Mouse (Mus musculus) kidney, embryonic 14.5 days (tissue): ENCODE results near the gene Tmem138. TPM values are rescaled to one million over a fixed set of nuclear protein-coding genes. Genes with fewer than 3 reads are reported as not detected.

Experiments used
- ATAC-seq: fragments of 200-750 bp; cut with Nextera tagmentation; 2 replicates; pipeline ENCODE4 v1.8.0; 2017; ENCODE audit warnings: moderate number of reproducible peaks, mild to moderate bottlenecking, moderate TSS enrichment, moderate library complexity; ENCODE audit not compliant: low FRiP score, low TSS enrichment
- H3K27ac ChIP-seq: fragments of 300-500 bp; sonication (generic); 2 replicates; pipeline ENCODE4 v1.5.1; 2014; ENCODE audit warnings: low read depth, mild to moderate bottlenecking, low read length, moderate library complexity, mixed read lengths
- H3K27me3 ChIP-seq: fragments of 300-500 bp; sonication (generic); 2 replicates; pipeline ENCODE4 v1.6.1; 2014; ENCODE audit warnings: mild to moderate bottlenecking, low read length; ENCODE audit not compliant: control insufficient read depth, insufficient read depth
- H3K36me3 ChIP-seq: fragments of 300-500 bp; sonication (generic); 2 replicates; pipeline ENCODE4 v1.6.1; 2014; ENCODE audit warnings: low read length, mixed read lengths; ENCODE audit not compliant: control insufficient read depth, insufficient read depth
- H3K4me1 ChIP-seq: fragments of 300-500 bp; sonication (generic); 2 replicates; pipeline ENCODE4 v1.6.1; 2014; ENCODE audit warnings: low read length, mixed read lengths; ENCODE audit not compliant: control insufficient read depth, insufficient read depth
- H3K4me2 ChIP-seq: fragments of 300-500 bp; sonication (generic); replicated peaks from 2 replicates; pipeline ENCODE4 v1.6.1; 2014; ENCODE audit warnings: low read depth, mild to moderate bottlenecking, low read length
- H3K4me3 ChIP-seq: fragments of 300-500 bp; sonication (generic); 2 replicates; pipeline ENCODE4 v1.5.1; 2014; ENCODE audit warnings: mild to moderate bottlenecking, low read length
- H3K9ac ChIP-seq: fragments of 300-500 bp; sonication (generic); 2 replicates; pipeline ENCODE4 v1.6.1; 2014; ENCODE audit warnings: low read depth, mild to moderate bottlenecking, low read length, moderate library complexity
- H3K9me3 ChIP-seq: fragments of 300-500 bp; sonication (generic); 2 replicates; pipeline ENCODE4 v1.6.1; 2016; ENCODE audit warnings: low read length; ENCODE audit not compliant: control insufficient read depth
- WGBS: fragments of 180-500 bp; shearing (Covaris S2); extraction: QIAGEN DNeasy Blood & Tissue Kit; methylation state at CpG from one replicate; pipeline ENCODE4 v1.1.7; 2014; 5-methylcytosine and 5-hydroxymethylcytosine counted together
- polyA plus RNA-seq: library from polyadenylated mRNA; unstranded; fragments of >200 nt; fragmentation: Nextera tagmentation; extraction: Ambion mirVana; gene quantifications from 2 replicates; pipeline ENCODE4 v1.2.1, GENCODE M21; 2014

The Tmem138 gene
- polyA plus RNA-seq, result 57.9 and 59.2 TPM in 2 replicates

DNA sequence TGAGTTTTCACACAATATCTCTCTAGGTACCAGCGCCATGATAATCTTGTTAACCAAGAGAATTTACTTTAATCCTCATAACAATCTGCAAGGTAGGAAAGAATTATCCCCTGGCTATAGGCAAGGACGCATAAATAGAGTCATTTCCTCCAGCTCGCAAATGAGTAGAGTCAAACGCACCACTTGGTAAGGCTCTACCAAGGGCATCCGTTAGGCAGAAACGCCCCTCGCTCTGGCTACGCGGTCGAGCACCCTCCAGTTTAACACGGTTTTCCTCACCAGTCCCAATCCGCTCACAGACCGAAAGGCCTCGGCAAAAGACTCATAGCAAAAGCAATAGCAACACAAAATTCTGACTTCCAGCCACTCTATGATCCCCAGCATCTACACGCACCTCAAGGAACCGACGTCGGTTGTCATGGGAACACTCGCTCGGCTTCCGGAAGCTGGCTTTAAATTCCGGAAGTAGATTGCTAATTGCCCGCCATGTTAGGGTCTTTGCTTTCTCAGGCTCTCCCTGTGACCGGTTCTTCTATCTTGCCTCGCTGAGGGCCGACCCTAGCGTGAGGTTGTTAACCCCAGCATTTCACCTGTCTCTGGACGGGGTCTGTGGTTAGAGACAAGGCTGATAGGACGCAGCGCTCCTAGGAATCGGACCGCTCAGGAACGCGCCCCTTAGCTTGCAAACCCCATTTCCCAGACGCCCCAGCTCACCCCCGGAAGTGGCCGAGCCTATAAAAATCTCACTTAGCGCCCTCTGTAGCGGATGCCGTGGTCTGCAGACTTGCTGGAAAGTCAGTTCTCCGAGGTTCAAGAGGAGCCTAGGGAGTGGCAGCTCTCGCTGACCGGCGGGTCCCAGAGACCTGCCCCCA lies at the start of gene Tmem138, which contains the start of gene Cyb561a3:
Tmem138 (minus strand) TSS at position 673 of the 872 bp plus-strand sequence.
Cyb561a3 (plus strand) TSS at position 483 of the 872 bp plus-strand sequence.
- Histone ChIP-seq H3K4me3 (peak within 1 kb of the TSS; percentile 78), H3K9ac (peak within 1 kb of the TSS; percentile 76), H3K4me2 (peak within 1 kb of the TSS; percentile 81), H3K27me3 (no peaks in the 10 kb centered on the region), H3K9me3 (no peaks in the 10 kb centered on the region), H3K4me1 (peaks cover 4% of the 10 kb centered on the region; the same call in 1 of the 2 replicates), H3K27ac (peak within 1 kb of the TSS; percentile 73), H3K36me3 (peaks cover 31% of the 10 kb centered on the region)
- ATAC-seq, result peak; percentile 97
- under 1% methylated on average over 44 of the region's 44 CpGs for WGBS

- Histone ChIP-seq H3K36me3 (peaks cover 64% of the 10 kb centered on the region), H3K27me3 (no peaks in the 10 kb centered on the region), H3K4me1 (peaks cover 15% of the 10 kb centered on the region; the same call in 1 of the 2 replicates), H3K27ac (no peak overlapping the region), H3K4me2 (no peak overlapping the region), H3K9ac (no peak overlapping the region), H3K9me3 (no peaks in the 10 kb centered on the region), H3K4me3 (no peak overlapping the region)
- no peak for ATAC-seq
- 88% methylated on average over 5 of the region's 5 CpGs for WGBS
These were observed 31.5 kb upstream of the Tmem138 start for GRCm38 (mm10) chr19:10608573-10609240.

- peak; percentile 3; the same call in 1 of the 2 replicates for ATAC-seq
- H3K4me2 ChIP-seq, result peak overlapping the region; percentile 62
- peaks cover 26% of the 10 kb centered on the region; the same call in 1 of the 2 replicates for H3K4me1 ChIP-seq
- peaks cover 38% of the 10 kb centered on the region for H3K36me3 ChIP-seq
- H3K27me3 ChIP-seq, result no peaks in the 10 kb centered on the region
- WGBS, result 6% methylated on average over 20 of the region's 20 CpGs
- H3K9me3 ChIP-seq, result no peaks in the 10 kb centered on the region
- H3K9ac ChIP-seq, result peak overlapping the region; percentile 93
- H3K4me3 ChIP-seq, result peak overlapping the region; percentile 89
- H3K27ac ChIP-seq, result peak overlapping the region; percentile 84
These were observed 28.9 kb upstream of the Tmem138 start for GRCm38 (mm10) chr19:10605901-10606622.

- Histone ChIP-seq H3K27me3 (no peaks in the 10 kb centered on the region), H3K4me3 (peak within 1 kb of the TSS; percentile 89), H3K4me1 (peaks cover 26% of the 10 kb centered on the region; the same call in 1 of the 2 replicates), H3K27ac (peak within 1 kb of the TSS; percentile 92), H3K9ac (peak within 1 kb of the TSS; percentile 93), H3K36me3 (peaks cover 34% of the 10 kb centered on the region), H3K9me3 (no peaks in the 10 kb centered on the region), H3K4me2 (peak within 1 kb of the TSS; percentile 65)
- peak; percentile 97 for ATAC-seq
- under 1% methylated on average over 49 of the region's 49 CpGs for WGBS
These were observed 28.2 kb upstream of the Tmem138 start, which contains the start of the genes Ddb1 and Tkfc for GRCm38 (mm10) chr19:10605293-10605900. TSS of gene Ddb1 (plus strand) at chr19:10605327. TSS of gene Tkfc (minus strand) at chr19:10605654.

DNA sequence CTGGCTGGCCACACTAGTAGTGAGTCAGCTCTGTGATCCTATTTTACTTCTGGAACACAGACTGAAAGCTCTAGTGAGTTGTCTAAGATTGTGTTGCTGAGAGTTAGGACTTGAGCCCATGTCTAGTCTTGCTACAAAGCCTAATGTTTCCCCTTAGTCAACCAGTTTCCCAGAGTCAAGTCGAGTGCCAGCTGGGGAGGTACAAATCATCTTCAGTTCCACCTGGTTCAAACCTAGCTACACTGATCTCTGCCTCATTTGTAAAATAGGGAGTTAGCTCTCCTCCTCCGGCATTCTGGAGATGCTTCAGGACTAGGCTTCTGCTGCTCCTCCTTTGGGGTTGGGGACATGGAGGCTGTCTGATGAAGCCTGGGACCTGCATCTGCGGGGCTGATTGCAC lies 27.4 kb upstream of the Tmem138 start:
- H3K9ac ChIP-seq, result peak overlapping the region; percentile 93
- H3K4me1 ChIP-seq, result peaks cover 26% of the 10 kb centered on the region; the same call in 1 of the 2 replicates
- H3K4me2 ChIP-seq, result peak overlapping the region; percentile 65
- H3K27ac ChIP-seq, result peak overlapping the region; percentile 92
- no peak for ATAC-seq
- H3K36me3 ChIP-seq, result peaks cover 28% of the 10 kb centered on the region
- WGBS, result 31% methylated on average over 3 of the region's 3 CpGs
- H3K27me3 ChIP-seq, result no peaks in the 10 kb centered on the region
- H3K9me3 ChIP-seq, result no peaks in the 10 kb centered on the region
- H3K4me3 ChIP-seq, result peak overlapping the region; percentile 89

- Histone ChIP-seq H3K9ac (peak overlapping the region; percentile 93; the same call in 1 of the 2 replicates), H3K36me3 (peaks cover 22% of the 10 kb centered on the region), H3K4me3 (no peak overlapping the region; the same call in 1 of the 2 replicates), H3K27ac (peak overlapping the region; percentile 92; the same call in 1 of the 2 replicates), H3K4me1 (peaks cover 26% of the 10 kb centered on the region; the same call in 1 of the 2 replicates), H3K9me3 (no peaks in the 10 kb centered on the region), H3K4me2 (no peak overlapping the region), H3K27me3 (no peaks in the 10 kb centered on the region)
- no peak for ATAC-seq
- 75% methylated on average over 18 of the region's 18 CpGs for WGBS
These were observed 26.7 kb upstream of the Tmem138 start for GRCm38 (mm10) chr19:10603660-10604523.

- 3% methylated on average over 9 of the region's 9 CpGs for WGBS
- no peaks in the 10 kb centered on the region for H3K27me3 ChIP-seq
- H3K4me2 ChIP-seq, result peak overlapping the region; percentile 44
- peak overlapping the region; percentile 92 for H3K27ac ChIP-seq
- H3K36me3 ChIP-seq, result peaks cover 11% of the 10 kb centered on the region
- peak overlapping the region; percentile 63 for H3K9ac ChIP-seq
- peaks cover 26% of the 10 kb centered on the region; the same call in 1 of the 2 replicates for H3K4me1 ChIP-seq
- peak; percentile 55 for ATAC-seq
- H3K4me3 ChIP-seq, result peak overlapping the region; percentile 31
- H3K9me3 ChIP-seq, result no peaks in the 10 kb centered on the region
These were observed 25.6 kb upstream of the Tmem138 start for GRCm38 (mm10) chr19:10602787-10603186.
